Mouse (Mus musculus): Measurements from ENCODE around the gene Cnksr1. TPM values are rescaled to one million over a fixed set of nuclear protein-coding genes. Genes with fewer than 3 reads are reported as not detected.
A peak's percentile ranks its signal among the peaks of the same experiment; 100 is the strongest.
"Not testable (repeated sequence)": the region's sequence is repeated elsewhere in the genome, so short reads cannot be mapped to it uniquely, and the experiment has no call there.

The Cnksr1 gene
- 0.13 and 0.19 TPM in 2 replicates for polyA plus RNA-seq (2016; fragmentation: Nextera tagmentation; extraction: Ambion mirVana)

DNA sequence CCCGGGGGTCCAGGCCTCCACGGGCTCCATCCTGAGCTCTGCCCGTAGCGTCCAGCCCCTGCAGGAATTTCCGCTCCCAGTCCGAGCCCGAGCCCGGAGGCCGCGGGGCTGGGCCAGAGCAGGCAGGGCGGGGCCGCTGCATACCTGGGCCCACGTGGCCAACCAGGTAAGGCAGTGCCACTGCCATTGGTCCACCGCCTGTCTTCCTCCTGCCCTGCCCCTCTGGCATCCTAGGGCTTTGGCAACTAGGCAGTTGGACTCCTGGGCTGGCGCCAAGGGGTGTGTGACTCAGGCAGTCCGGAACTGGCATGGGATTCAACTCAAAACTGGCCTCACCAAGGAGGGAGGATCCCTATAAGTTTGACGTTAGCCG is at the start of gene Cnksr1:
Gene Cnksr1, minus strand, starts transcription at position 121 of the 373 bp plus-strand sequence.
- H3K9ac ChIP-seq = no peak within 1 kb of the TSS
- 1% methylated on average over 18 of the region's 18 CpGs for WGBS
- ATAC-seq (ENCODE audit: low FRiP score, low read depth) = no peak
- H3K4me1 ChIP-seq = no peaks in the 10 kb centered on the region
- H3K9me3 ChIP-seq = no peaks in the 10 kb centered on the region
- no peak within 1 kb of the TSS for H3K27ac ChIP-seq
- peak within 1 kb of the TSS; percentile 16; the same call in 1 of the 2 replicates for H3K4me2 ChIP-seq (replicated peaks)
- peaks cover 25% of the 10 kb centered on the region for H3K27me3 ChIP-seq (replicated peaks)
- no peak within 1 kb of the TSS for H3K4me3 ChIP-seq
- H3K36me3 ChIP-seq = no peaks in the 10 kb centered on the region

DNA sequence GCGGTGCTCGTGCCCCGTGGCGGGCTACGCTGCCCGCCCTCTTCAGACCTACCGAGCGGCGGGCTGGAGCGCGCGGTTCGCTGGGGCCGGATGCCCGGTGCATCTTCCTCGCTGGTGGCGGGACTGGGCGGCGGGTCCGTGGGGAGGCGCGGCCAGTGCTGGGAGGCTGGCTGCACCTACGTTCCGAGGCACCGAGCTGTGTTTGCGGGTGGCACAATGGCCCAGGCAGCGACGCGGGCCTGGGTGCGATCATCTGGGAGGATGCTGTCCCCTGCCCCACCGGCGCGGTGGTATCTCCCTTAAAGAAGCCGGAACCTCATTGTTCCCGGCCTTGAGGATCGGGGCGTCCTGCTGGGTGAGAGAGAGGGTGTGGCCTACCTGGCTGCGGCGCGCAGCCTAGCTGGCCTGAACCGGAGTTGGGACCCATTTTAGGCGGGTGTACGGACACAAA is 49.4 kb upstream of the Cnksr1 start, which contains the start of gene Pdik1l:
Gene Pdik1l, minus strand, starts transcription at position 321 of the 451 bp plus-strand sequence.
- H3K27me3 ChIP-seq (replicated peaks) = no peaks in the 10 kb centered on the region
- WGBS = under 1% methylated on average over 43 of the region's 43 CpGs
- H3K9me3 ChIP-seq = no peaks in the 10 kb centered on the region
- H3K4me3 ChIP-seq = peak within 1 kb of the TSS; percentile 98
- peak; percentile 79 for ATAC-seq (ENCODE audit: low FRiP score, low read depth)
- peak within 1 kb of the TSS; percentile 96 for H3K4me2 ChIP-seq (replicated peaks)
- peaks cover 15% of the 10 kb centered on the region for H3K36me3 ChIP-seq
- peaks cover 20% of the 10 kb centered on the region for H3K4me1 ChIP-seq
- peak within 1 kb of the TSS; percentile 100 for H3K27ac ChIP-seq
- H3K9ac ChIP-seq = peak within 1 kb of the TSS; percentile 97

DNA sequence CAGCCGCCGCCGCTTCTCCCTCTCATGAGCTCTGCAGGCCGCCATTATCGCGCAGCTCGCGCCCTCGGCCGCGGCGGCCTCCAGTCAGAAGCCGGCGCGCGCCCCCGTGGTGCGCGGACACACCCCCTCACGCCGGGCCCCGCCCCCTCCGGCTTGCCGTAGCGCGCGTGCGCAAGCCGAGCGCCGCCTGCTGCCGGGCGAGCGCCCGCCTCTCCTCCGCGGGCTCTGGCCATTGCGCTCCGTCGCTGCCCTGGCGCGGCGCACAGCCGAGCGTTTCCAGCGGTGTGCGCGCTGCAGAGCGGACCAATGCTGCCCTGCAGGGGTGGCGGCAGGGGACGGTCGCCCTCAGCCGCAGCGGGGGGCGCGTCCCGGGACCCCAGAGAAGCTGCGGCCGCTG is 49.0 kb upstream of the Cnksr1 start:
- H3K9me3 ChIP-seq = no peaks in the 10 kb centered on the region
- H3K27ac ChIP-seq = peak overlapping the region; percentile 100
- ATAC-seq (ENCODE audit: low FRiP score, low read depth) = peak; percentile 95
- peak overlapping the region; percentile 97 for H3K9ac ChIP-seq
- under 1% methylated on average over 57 of the region's 59 CpGs for WGBS
- H3K36me3 ChIP-seq = peaks cover 20% of the 10 kb centered on the region
- peaks cover 20% of the 10 kb centered on the region for H3K4me1 ChIP-seq
- peak overlapping the region; percentile 96 for H3K4me2 ChIP-seq (replicated peaks)
- no peaks in the 10 kb centered on the region for H3K27me3 ChIP-seq (replicated peaks)
- H3K4me3 ChIP-seq = peak overlapping the region; percentile 98

DNA sequence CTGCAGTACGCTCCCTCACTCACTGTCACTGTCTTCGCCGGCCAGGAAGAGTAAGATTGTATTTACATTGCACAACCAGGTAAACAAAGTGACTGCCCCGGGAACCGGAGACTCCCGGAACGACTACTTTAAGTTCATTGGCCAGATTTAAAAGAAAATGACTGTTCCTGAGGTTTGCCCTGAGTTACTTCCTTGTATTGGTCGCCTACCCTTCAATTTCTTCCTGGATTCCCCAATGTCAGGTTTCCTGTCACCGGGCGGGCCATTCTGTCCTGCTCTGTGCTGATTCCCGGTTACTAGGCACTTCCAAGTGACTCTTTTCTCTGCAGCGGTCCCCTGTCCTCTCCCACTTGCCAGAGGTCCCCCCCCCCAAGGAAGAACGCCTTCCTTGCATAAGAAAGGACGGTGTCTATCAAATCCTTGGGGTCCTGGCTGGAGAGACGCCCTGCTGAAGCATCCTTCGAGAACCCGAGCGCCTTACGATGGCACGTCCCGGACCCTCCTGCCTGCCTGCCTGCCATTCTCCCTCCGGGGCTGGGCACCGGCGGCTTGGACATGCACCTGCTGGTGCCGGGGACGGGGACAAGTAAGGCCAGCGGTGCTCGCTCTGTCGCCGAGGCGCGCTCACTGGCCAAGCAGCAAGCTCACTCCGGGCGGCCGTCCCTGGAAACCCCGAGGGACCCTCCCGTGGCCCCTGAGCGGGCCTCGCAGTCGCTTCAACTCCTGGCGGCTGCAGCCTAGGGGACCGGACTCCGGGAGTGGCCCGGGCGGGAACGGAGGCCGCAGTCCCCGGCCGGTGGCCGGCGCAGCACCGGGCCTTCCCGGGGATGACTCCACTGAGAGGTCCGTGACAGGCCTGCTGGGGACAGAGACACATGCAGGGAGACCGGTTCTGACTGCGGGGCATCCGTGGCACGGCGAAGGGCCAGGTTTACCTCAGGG is 48.3 kb upstream of the Cnksr1 start:
- Histone ChIP-seq H3K27me3 (replicated peaks) (no peaks in the 10 kb centered on the region), H3K4me3 (peak overlapping the region; percentile 98), H3K4me1 (peaks cover 20% of the 10 kb centered on the region), H3K9ac (peak overlapping the region; percentile 97), H3K4me2 (replicated peaks) (peak overlapping the region; percentile 96), H3K27ac (peak overlapping the region; percentile 70), H3K9me3 (no peaks in the 10 kb centered on the region), H3K36me3 (peaks cover 25% of the 10 kb centered on the region)
- WGBS = 2% methylated on average over 59 of the region's 59 CpGs
- peak; percentile 28 for ATAC-seq (ENCODE audit: low FRiP score, low read depth)

DNA sequence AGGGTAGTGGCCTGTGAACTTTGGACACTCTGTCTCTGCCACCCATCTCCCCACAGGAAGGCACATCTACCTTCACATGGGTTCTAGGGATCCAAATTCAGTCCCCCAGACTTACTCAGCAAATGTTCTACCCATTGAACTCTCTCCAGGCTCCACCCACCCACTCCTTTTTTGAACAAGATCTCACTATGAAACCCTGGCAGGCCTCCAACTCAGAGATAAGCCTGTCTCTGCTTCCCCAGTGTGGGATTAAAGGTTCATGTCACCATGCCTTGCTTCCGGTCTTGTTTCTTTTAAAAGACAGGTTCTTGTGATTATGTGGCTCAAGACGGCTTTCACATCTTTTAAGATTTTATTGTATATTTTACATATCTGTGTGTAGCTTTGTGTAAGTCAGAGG is 46.7 kb upstream of the Cnksr1 start:
- peaks cover 40% of the 10 kb centered on the region for H3K36me3 ChIP-seq
- no peak overlapping the region for H3K4me2 ChIP-seq (replicated peaks)
- no peak overlapping the region for H3K27ac ChIP-seq
- ATAC-seq (ENCODE audit: low FRiP score, low read depth) = no peak
- H3K9me3 ChIP-seq = no peaks in the 10 kb centered on the region
- H3K4me3 ChIP-seq = no peak overlapping the region
- no peak overlapping the region for H3K9ac ChIP-seq
- 98% methylated on average over 2 of the region's 2 CpGs for WGBS
- H3K4me1 ChIP-seq = peaks cover 20% of the 10 kb centered on the region
- H3K27me3 ChIP-seq (replicated peaks) = no peaks in the 10 kb centered on the region

DNA sequence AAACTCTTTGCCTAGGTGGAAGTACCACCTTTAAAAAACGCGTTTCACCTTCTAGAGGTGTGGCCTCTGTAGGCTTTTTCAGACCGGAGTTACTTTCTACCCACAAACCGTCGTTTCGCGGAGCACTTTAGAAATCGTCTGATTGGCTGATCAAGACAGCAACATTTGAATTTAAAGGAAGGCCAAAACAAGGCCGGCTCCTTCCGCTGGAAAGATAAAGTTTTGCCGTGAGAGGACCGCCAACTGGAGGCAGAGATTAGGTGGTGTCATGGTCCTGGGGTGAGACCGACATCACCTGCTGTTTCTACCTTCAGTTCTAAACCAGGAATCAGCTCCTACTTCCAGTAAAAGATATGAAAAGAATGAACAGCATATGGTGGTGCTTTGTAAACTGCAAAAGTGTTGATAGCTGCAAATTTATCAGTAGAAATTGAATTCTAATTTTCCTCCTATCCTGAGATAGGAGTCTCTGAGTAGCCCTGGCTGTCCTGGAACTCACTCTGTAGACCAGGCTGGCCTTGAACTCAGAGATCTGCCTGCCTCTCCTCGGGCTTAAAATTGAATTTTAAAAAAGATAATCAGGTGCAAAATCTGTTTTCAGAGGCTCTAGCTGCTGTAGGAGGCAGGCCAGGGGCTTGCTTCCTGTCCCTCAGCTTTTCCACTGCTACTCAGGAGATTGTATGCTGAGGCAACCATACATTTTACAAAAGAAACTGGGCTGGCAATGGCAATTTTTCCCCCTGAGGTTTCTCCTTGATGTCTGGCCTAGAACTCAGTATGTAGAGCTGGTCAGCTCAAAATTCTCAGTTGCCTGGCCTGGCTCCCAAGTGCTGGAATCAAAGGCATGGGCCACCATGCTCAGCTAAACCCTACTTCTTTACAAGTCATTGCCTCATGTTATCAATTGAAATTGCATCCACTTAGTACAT is 35.5 kb upstream of the Cnksr1 start:
- Histone ChIP-seq H3K27ac (no peak overlapping the region), H3K27me3 (replicated peaks) (no peaks in the 10 kb centered on the region), H3K36me3 (peaks cover 20% of the 10 kb centered on the region), H3K4me3 (no peak overlapping the region), H3K4me1 (no peaks in the 10 kb centered on the region), H3K9ac (no peak overlapping the region), H3K4me2 (replicated peaks) (peak overlapping the region; percentile 33), H3K9me3 (no peaks in the 10 kb centered on the region)
- WGBS = 8% methylated on average over 14 of the region's 14 CpGs
- no peak for ATAC-seq (ENCODE audit: low FRiP score, low read depth)

DNA sequence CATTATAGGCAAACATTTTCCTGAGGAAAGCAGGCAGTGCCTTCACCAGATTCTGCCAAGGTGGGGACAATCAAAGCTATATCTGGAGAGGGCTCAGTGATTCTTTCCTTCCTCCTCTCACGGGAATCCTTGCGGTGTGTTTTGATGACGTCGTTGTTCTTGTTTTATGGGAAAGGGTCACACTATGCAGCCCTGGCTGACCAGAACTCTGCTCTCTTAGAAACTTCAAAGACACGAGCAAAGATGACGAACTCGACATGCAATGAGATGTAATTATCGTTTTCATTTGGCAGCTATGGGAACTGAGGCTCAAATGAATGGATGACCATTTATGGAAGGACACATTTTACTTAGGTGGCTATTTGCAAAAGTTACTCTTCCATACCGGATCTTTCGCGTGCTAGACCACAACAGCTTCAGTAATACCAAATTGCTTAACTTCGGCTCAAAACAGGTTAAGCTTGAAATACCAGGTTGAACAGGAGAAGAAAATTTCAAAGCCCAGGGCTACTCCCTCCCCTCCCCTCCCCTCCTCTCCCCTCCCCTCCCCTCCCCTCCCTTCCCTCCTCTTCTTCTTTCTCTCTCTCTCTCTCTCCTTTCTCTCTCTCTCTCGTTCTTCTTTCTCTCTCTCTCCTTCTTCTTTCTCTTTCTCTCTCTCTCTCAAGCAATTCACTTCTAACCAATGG is 34.7 kb upstream of the Cnksr1 start:
- no peak overlapping the region for H3K27ac ChIP-seq
- H3K4me1 ChIP-seq = no peaks in the 10 kb centered on the region
- peak overlapping the region; percentile 33 for H3K4me2 ChIP-seq (replicated peaks)
- no peak for ATAC-seq (ENCODE audit: low FRiP score, low read depth)
- H3K9ac ChIP-seq = no peak overlapping the region
- no peak overlapping the region for H3K4me3 ChIP-seq
- peaks cover 14% of the 10 kb centered on the region for H3K36me3 ChIP-seq
- H3K27me3 ChIP-seq (replicated peaks) = no peaks in the 10 kb centered on the region
- H3K9me3 ChIP-seq = no peaks in the 10 kb centered on the region
- 30% methylated on average over 12 of the region's 13 CpGs for WGBS

DNA sequence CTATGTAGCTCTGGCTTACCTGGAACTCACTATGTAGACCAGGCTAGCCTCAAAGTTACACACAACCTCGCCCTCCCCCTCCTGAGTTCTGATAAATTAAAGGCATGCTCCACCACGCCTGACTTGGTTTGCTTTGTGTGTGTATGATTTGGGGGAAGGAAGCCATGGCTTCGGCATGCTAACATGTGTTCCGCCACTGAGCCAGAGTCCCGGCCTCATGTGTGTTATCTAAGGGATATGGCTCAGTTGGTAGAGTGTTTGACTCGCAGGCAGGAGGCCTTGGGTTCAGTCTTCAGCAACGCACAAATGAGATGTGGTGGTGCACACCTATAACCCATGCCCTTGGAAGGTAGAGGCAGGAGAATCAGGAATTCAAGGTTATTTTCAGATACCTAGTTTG is 33.8 kb upstream of the Cnksr1 start:
- no peak overlapping the region for H3K4me2 ChIP-seq (replicated peaks)
- WGBS = 86% methylated on average over 7 of the region's 7 CpGs
- ATAC-seq (ENCODE audit: low FRiP score, low read depth) = no peak

DNA sequence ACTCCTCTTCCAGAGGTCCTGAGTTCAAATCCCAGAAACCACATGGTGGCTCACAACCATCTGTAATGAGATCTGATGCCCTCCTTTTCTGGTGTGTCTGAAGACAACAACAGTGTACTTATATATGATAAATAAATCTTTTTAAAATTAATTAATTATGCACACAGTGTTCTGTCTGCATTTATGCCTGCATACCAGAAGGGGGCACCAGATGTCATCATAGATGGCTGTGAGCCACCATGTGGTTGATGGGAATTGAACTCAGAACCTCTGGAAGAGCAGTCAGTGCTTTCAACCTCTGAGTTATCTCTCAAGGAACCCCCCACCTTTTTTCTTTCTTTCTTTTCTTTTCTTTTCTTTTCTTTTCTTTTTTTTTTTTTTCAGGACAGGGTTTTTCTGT is 31.4 kb upstream of the Cnksr1 start:
- not testable (repeated sequence) for H3K4me2 ChIP-seq (replicated peaks); H3K27me3 ChIP-seq (replicated peaks); H3K36me3 ChIP-seq; H3K4me3 ChIP-seq; ATAC-seq (ENCODE audit: low FRiP score, low read depth); H3K4me1 ChIP-seq; H3K27ac ChIP-seq; H3K9me3 ChIP-seq; H3K9ac ChIP-seq

More for the DNA sequence above, 33.8 kb upstream of the Cnksr1 start:
- Histone ChIP-seq H3K9me3 (no peaks in the 10 kb centered on the region), H3K27ac (no peak overlapping the region), H3K4me1 (no peaks in the 10 kb centered on the region), H3K9ac (no peak overlapping the region), H3K27me3 (replicated peaks) (no peaks in the 10 kb centered on the region), H3K4me3 (no peak overlapping the region), H3K36me3 (peaks cover 9% of the 10 kb centered on the region)

DNA sequence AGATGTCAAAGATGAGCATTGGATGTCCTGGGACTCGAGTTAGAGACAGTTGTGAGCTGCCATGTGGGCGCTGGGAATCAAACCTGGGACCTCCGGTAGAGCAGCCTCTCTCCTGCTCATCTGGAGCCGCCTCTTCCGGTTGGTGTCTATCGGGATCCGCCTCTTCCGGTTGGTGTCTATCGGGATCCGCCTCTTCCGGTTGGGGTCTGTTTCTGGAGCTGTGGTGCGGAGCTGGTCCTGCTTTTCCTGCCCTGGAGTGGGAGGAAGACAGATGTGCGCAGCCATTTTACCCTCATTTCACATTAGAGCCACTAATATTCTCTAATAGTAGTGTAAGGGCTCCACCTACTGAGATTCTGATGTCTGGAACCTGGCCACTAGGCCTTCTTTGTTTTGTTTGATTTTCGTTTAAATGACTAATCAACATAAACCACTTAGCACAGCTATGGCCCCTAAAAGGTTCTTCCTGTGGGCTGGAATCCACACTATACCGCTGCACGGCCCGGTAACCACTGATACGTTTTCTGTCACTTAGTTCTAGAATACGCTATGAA is 30.0 kb upstream of the Cnksr1 start:
- Histone ChIP-seq H3K4me2 (replicated peaks) (no peak overlapping the region), H3K27me3 (replicated peaks) (no peaks in the 10 kb centered on the region), H3K36me3 (no peaks in the 10 kb centered on the region), H3K9me3 (no peaks in the 10 kb centered on the region), H3K9ac (no peak overlapping the region), H3K27ac (no peak overlapping the region), H3K4me1 (no peaks in the 10 kb centered on the region), H3K4me3 (no peak overlapping the region)
- WGBS = 86% methylated on average over 19 of the region's 19 CpGs
- ATAC-seq (ENCODE audit: low FRiP score, low read depth) = no peak

DNA sequence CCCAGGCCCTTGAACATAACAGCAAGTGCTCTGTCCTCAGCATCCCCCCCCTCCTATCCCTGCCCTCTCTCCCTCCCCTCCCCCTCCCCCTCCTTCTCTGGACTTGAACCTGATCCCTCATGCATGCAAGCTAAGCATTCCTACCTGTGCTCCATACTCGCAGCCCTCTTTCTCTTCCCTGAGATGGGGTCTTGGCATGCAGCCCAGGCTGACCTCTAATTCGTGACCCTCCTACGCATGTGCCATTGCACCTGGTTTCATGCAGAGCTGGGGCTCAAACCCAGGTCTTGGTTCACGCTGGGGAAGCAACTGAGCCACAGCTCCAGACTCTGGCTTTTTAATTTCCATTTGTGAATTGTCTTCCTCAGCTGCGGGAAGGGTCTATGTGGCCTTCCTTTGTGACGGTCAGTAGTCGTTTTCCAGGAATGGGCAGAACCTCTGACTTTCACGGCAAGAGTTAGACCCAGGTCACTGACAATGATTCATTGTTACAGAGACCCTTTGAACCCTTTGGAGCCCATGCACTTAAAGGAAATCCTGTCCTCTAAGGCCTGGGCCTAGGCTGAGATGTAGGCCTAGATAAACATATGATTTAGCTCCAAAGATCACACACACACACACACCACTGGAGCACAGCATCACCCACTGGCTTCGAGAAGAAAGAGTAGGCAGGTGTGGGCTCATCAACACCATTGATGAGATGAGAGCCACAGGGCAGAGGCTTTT is 27.8 kb upstream of the Cnksr1 start:
- no peak overlapping the region for H3K4me3 ChIP-seq
- no peaks in the 10 kb centered on the region for H3K9me3 ChIP-seq
- 53% methylated on average over 9 of the region's 9 CpGs for WGBS
- no peaks in the 10 kb centered on the region for H3K36me3 ChIP-seq
- no peak for ATAC-seq (ENCODE audit: low FRiP score, low read depth)
- no peaks in the 10 kb centered on the region for H3K4me1 ChIP-seq
- no peak overlapping the region for H3K9ac ChIP-seq
- H3K27me3 ChIP-seq (replicated peaks) = no peaks in the 10 kb centered on the region
- H3K27ac ChIP-seq = no peak overlapping the region
- no peak overlapping the region for H3K4me2 ChIP-seq (replicated peaks)
